Mouse (Mus musculus): ENCODE results near the gene Pde1c. TPM values are rescaled to one million over a fixed set of nuclear protein-coding genes. Genes with fewer than 3 reads are reported as not detected.

The Pde1c gene
- polyA plus RNA-seq, 1 experiment from 2014 or later, result 6.7 TPM

DNA sequence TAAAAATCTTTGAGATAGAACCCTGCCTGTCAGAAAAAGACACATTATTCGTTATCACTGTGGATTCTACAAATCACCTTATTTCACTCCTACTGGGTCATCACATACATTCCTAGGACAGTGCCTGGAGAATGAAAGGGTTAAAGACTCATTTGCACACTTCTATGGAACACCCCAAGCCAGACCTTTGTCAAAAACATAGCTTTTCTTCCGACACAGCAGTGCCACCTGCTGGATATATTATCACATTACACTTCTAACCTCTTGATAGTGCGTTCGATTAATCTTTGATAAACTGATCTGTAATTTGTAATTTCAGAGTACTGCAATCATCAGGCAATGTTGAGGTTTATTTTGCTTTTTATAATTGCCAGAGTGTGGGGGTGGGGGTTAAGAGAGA lies 519.8 kb downstream of the Pde1c start:
- Histone ChIP-seq H3K27ac (ENCODE audit: low read depth, low read length) (no peak overlapping the region), H3K9me3 (replicated peaks; ENCODE audit: control insufficient read depth, low read length) (no peaks in the 10 kb centered on the region), H3K4me2 (ENCODE audit: low read length) (no peak overlapping the region), H3K4me3 (ENCODE audit: low read depth, low read length) (no peak overlapping the region), H3K27me3 (replicated peaks; ENCODE audit: control insufficient read depth, insufficient read depth, low read length) (no peaks in the 10 kb centered on the region), H3K9ac (ENCODE audit: low read length) (no peak overlapping the region), H3K36me3 (ENCODE audit: control insufficient read depth, insufficient read depth, low read length) (no peaks in the 10 kb centered on the region), H3K4me1 (ENCODE audit: control insufficient read depth, insufficient read depth, low read length) (no peaks in the 10 kb centered on the region)
- peak; percentile 85 for DNase-seq (ENCODE audit: low spot score)
- peak; percentile 87; the same call in 1 of the 2 replicates for ATAC-seq
- WGBS, result 26% methylated on average over 4 of the region's 4 CpGs

DNA sequence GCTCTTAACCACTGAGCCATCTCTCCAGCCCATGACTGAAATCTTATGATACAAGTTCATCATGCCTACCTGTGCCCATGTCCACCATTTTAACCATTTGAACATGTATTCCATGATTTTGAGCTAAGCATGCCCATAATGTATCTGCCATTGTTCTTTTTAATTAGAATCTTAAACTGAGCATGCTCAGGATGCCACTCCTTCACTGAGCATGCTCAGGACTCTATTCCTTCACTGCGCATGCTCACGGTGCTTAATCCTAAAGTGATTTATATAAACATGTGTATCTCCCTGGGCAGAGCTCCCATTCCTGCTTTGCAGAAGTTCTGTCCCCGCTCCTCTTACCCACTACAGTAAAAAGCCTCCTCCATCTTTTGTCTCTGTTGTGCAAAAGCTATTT lies 520.3 kb downstream of the Pde1c start:
- 90% methylated on average over 3 of the region's 3 CpGs for WGBS
- ATAC-seq (no peak), DNase-seq (ENCODE audit: low spot score) (no peak)

GRCm38 (mm10) chr6:56044716-56045115 lies 524.2 kb downstream of the Pde1c start:
- Histone ChIP-seq H3K36me3 (ENCODE audit: control insufficient read depth, insufficient read depth, low read length) (no peaks in the 10 kb centered on the region), H3K27me3 (replicated peaks; ENCODE audit: control insufficient read depth, insufficient read depth, low read length) (no peaks in the 10 kb centered on the region), H3K4me2 (ENCODE audit: low read length) (no peak overlapping the region), H3K9me3 (replicated peaks; ENCODE audit: control insufficient read depth, low read length) (no peaks in the 10 kb centered on the region), H3K27ac (ENCODE audit: low read depth, low read length) (no peak overlapping the region), H3K4me1 (ENCODE audit: control insufficient read depth, insufficient read depth, low read length) (no peaks in the 10 kb centered on the region), H3K4me3 (ENCODE audit: low read depth, low read length) (no peak overlapping the region), H3K9ac (ENCODE audit: low read length) (no peak overlapping the region)
- WGBS, result 67% methylated on average over 1 of the region's 1 CpGs
- DNase-seq (ENCODE audit: low spot score) (no peak), ATAC-seq (no peak)

More for the DNA sequence above, 520.3 kb downstream of the Pde1c start:
- Histone ChIP-seq H3K27me3 (replicated peaks; ENCODE audit: control insufficient read depth, insufficient read depth, low read length) (no peaks in the 10 kb centered on the region), H3K9ac (ENCODE audit: low read length) (no peak overlapping the region), H3K4me2 (ENCODE audit: low read length) (no peak overlapping the region), H3K4me3 (ENCODE audit: low read depth, low read length) (no peak overlapping the region), H3K9me3 (replicated peaks; ENCODE audit: control insufficient read depth, low read length) (no peaks in the 10 kb centered on the region), H3K27ac (ENCODE audit: low read depth, low read length) (no peak overlapping the region), H3K4me1 (ENCODE audit: control insufficient read depth, insufficient read depth, low read length) (no peaks in the 10 kb centered on the region), H3K36me3 (ENCODE audit: control insufficient read depth, insufficient read depth, low read length) (no peaks in the 10 kb centered on the region)

DNA sequence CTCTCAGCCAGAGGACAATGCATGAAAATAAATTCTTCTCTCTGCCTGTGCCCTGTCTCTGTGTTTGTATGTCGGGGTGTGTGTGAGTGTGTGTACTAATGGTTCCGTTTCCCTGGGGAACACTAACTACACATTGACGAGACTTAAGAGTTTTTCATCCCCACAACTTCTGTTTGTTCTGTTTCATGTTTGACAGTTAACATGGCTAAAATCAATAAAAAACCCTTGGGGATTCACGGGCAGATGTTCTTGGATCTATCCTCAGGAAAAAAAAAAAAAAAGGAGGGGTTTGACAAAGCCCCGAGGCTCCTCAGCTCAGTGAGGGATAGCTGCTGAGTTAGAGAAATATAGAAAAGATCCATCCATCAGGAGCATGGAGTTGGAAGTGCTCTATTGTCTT lies 524.6 kb downstream of the Pde1c start:
- Histone ChIP-seq H3K4me2 (ENCODE audit: low read length) (no peak overlapping the region), H3K36me3 (ENCODE audit: control insufficient read depth, insufficient read depth, low read length) (no peaks in the 10 kb centered on the region), H3K27ac (ENCODE audit: low read depth, low read length) (no peak overlapping the region), H3K9ac (ENCODE audit: low read length) (no peak overlapping the region), H3K9me3 (replicated peaks; ENCODE audit: control insufficient read depth, low read length) (no peaks in the 10 kb centered on the region), H3K4me1 (ENCODE audit: control insufficient read depth, insufficient read depth, low read length) (no peaks in the 10 kb centered on the region), H3K27me3 (replicated peaks; ENCODE audit: control insufficient read depth, insufficient read depth, low read length) (no peaks in the 10 kb centered on the region), H3K4me3 (ENCODE audit: low read depth, low read length) (no peak overlapping the region)
- ATAC-seq, result no peak
- no peak for DNase-seq (ENCODE audit: low spot score)
- 83% methylated on average over 5 of the region's 5 CpGs for WGBS

DNA sequence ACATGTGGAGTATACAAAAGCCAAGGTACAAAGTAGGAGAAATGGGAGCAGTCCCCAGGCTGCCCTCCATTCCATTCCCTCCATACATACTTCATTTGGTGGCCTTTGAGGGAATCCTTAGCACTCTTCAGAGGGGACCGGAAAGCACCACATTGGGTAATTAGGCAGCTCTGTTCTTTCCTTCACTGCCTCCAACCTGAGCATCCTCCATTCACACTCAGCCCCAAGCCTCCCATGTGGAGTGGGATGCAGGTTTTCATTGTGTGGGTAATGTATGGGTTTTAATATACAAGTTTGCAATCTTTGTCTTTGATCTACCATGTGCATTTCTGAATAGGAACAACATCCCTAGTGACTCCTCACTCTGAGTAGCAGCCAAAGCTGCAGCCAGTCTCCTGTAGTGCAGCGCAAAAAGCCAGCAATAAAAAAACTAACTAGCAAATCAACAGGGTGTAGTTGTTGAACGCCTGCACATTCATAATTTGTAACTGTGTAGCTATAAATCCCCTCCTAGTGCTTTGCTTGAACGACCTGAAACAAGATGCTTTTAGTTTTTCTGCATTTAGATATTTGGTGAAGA lies 529.3 kb downstream of the Pde1c start:
- Histone ChIP-seq H3K9me3 (replicated peaks; ENCODE audit: control insufficient read depth, low read length) (no peaks in the 10 kb centered on the region), H3K27ac (ENCODE audit: low read depth, low read length) (no peak overlapping the region), H3K4me3 (ENCODE audit: low read depth, low read length) (no peak overlapping the region), H3K36me3 (ENCODE audit: control insufficient read depth, insufficient read depth, low read length) (no peaks in the 10 kb centered on the region), H3K9ac (ENCODE audit: low read length) (no peak overlapping the region), H3K4me1 (ENCODE audit: control insufficient read depth, insufficient read depth, low read length) (no peaks in the 10 kb centered on the region), H3K27me3 (replicated peaks; ENCODE audit: control insufficient read depth, insufficient read depth, low read length) (no peaks in the 10 kb centered on the region), H3K4me2 (ENCODE audit: low read length) (no peak overlapping the region)
- WGBS, result 61% methylated on average over 4 of the region's 4 CpGs
- DNase-seq (ENCODE audit: low spot score), result no peak
- no peak for ATAC-seq

GRCm38 (mm10) chr6:56035054-56035453 lies 533.8 kb downstream of the Pde1c start:
- Histone ChIP-seq H3K4me3 (ENCODE audit: low read depth, low read length) (no peak overlapping the region), H3K27me3 (replicated peaks; ENCODE audit: control insufficient read depth, insufficient read depth, low read length) (no peaks in the 10 kb centered on the region), H3K4me1 (ENCODE audit: control insufficient read depth, insufficient read depth, low read length) (peaks cover 1% of the 10 kb centered on the region; the same call in 1 of the 2 replicates), H3K36me3 (ENCODE audit: control insufficient read depth, insufficient read depth, low read length) (no peaks in the 10 kb centered on the region), H3K4me2 (ENCODE audit: low read length) (no peak overlapping the region), H3K27ac (ENCODE audit: low read depth, low read length) (no peak overlapping the region), H3K9me3 (replicated peaks; ENCODE audit: control insufficient read depth, low read length) (no peaks in the 10 kb centered on the region), H3K9ac (ENCODE audit: low read length) (no peak overlapping the region)
- ATAC-seq (no peak), DNase-seq (ENCODE audit: low spot score) (no peak)
- WGBS, result 88% methylated on average over 10 of the region's 10 CpGs

DNA sequence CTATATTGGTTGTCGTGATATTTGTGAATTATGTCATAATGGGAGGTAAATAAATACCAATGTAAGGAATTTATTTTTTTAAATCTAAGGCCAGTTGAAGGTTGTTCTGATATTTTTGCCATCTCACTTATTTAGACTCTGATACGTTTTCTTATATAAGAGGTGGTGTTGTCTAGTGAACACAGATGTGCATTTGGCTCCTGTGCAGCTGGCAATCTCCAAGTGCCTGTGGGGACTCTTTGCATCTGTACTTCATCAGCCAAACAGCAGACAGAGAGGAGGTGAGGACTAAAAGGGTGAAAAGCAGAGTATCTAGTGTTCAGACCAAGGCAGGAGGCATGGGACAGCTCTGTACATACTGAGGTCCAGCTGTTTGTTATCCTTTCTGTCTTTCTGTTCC lies 536.7 kb downstream of the Pde1c start:
- Histone ChIP-seq H3K9me3 (replicated peaks; ENCODE audit: control insufficient read depth, low read length) (no peaks in the 10 kb centered on the region), H3K4me3 (ENCODE audit: low read depth, low read length) (no peak overlapping the region), H3K4me1 (ENCODE audit: control insufficient read depth, insufficient read depth, low read length) (peaks cover 4% of the 10 kb centered on the region; the same call in 1 of the 2 replicates), H3K9ac (ENCODE audit: low read length) (no peak overlapping the region), H3K27me3 (replicated peaks; ENCODE audit: control insufficient read depth, insufficient read depth, low read length) (no peaks in the 10 kb centered on the region), H3K36me3 (ENCODE audit: control insufficient read depth, insufficient read depth, low read length) (no peaks in the 10 kb centered on the region), H3K27ac (ENCODE audit: low read depth, low read length) (no peak overlapping the region), H3K4me2 (ENCODE audit: low read length) (no peak overlapping the region)
- ATAC-seq (no peak), DNase-seq (ENCODE audit: low spot score) (no peak)
- WGBS, result 76% methylated on average over 2 of the region's 2 CpGs

- H3K4me2 ChIP-seq (ENCODE audit: low read length), result no peak overlapping the region
- DNase-seq (ENCODE audit: low spot score), result peak; percentile 24
- ATAC-seq, result peak; percentile 35; the same call in 1 of the 2 replicates
These were observed 538.9 kb downstream of the Pde1c start for GRCm38 (mm10) chr6:56029986-56030385.

DNA sequence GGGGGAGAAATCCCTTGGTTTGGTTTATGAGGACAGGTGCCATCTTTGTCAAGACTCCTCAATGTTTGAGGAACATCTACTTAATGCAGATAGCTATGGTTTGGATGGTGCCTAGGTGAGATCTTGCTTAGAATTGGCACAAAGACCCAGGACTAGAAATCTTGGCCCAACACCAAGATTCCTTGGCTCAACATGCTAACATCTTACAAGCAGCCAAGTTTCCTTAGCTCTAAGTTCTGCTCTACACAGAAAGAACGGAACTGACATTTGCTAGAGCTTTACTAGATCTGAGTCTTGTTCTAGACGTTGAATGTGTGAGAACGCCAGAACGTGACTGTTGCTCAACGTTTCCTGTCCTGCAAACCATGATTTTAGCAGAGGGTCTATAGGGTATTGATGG lies 540.9 kb downstream of the Pde1c start:
- H3K4me1 ChIP-seq (ENCODE audit: control insufficient read depth, insufficient read depth, low read length), result peaks cover 4% of the 10 kb centered on the region; the same call in 1 of the 2 replicates
- 75% methylated on average over 5 of the region's 5 CpGs for WGBS
- H3K27me3 ChIP-seq (replicated peaks; ENCODE audit: control insufficient read depth, insufficient read depth, low read length), result no peaks in the 10 kb centered on the region
- H3K9ac ChIP-seq (ENCODE audit: low read length), result no peak overlapping the region
- no peaks in the 10 kb centered on the region for H3K36me3 ChIP-seq (ENCODE audit: control insufficient read depth, insufficient read depth, low read length)
- ATAC-seq, result no peak
- no peak overlapping the region for H3K4me2 ChIP-seq (ENCODE audit: low read length)
- H3K27ac ChIP-seq (ENCODE audit: low read depth, low read length), result no peak overlapping the region
- no peaks in the 10 kb centered on the region for H3K9me3 ChIP-seq (replicated peaks; ENCODE audit: control insufficient read depth, low read length)
- no peak overlapping the region for H3K4me3 ChIP-seq (ENCODE audit: low read depth, low read length)
- peak; percentile 68 for DNase-seq (ENCODE audit: low spot score)

More at GRCm38 (mm10) chr6:56029986-56030385, 538.9 kb downstream of the Pde1c start:
- H3K36me3 ChIP-seq (ENCODE audit: control insufficient read depth, insufficient read depth, low read length), result no peaks in the 10 kb centered on the region
- H3K9me3 ChIP-seq (replicated peaks; ENCODE audit: control insufficient read depth, low read length), result no peaks in the 10 kb centered on the region
- no peak overlapping the region for H3K27ac ChIP-seq (ENCODE audit: low read depth, low read length)
- 9% methylated on average over 5 of the region's 5 CpGs for WGBS
- no peak overlapping the region for H3K9ac ChIP-seq (ENCODE audit: low read length)
- no peaks in the 10 kb centered on the region for H3K27me3 ChIP-seq (replicated peaks; ENCODE audit: control insufficient read depth, insufficient read depth, low read length)
- no peak overlapping the region for H3K4me3 ChIP-seq (ENCODE audit: low read depth, low read length)
- peaks cover 4% of the 10 kb centered on the region; the same call in 1 of the 2 replicates for H3K4me1 ChIP-seq (ENCODE audit: control insufficient read depth, insufficient read depth, low read length)

Measured in forebrain, embryonic 14.5 days (tissue).